25 mouse cellular contexts compared by ENCODE assay signal in the genomic region with DNA sequence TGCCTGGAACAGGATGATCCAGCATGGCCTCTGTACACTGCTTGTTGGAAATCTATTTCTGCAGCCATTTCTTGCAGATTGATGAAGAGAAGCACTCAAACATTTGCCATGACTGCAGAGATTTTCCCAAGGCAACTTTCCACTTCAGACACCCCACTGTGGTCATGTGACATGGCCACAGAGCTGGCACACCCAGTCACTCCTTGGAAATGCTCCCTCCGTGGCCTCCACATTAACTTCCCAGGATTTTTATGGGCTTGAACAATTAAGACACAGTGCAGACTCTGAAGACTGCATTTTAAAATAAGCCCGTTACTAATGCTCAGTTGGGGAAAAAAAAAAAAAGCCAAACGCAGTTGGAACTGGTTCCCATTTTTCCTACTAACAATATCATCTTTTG.
DNase-seq lines count a peak whose midpoint lies in the region; ATAC-seq and TF ChIP-seq lines count a peak whose summit lies in the region.
"Had no signal": no experiment of that assay in that cellular context is flagged by ENCODE, and none has a peak within 500 bp of the region (broad histone marks: within the 10 kb centered on the region; RNA-seq: fewer than 3 reads in every experiment).

No protein-coding gene starts in this region.

- H3K27ac ChIP-seq in limb, embryonic 15.5 days, result no peak overlapping the region
- H3K27ac ChIP-seq in midbrain, embryonic 16.5 days (ENCODE audit: low read length), result no peak overlapping the region
- no peak overlapping the region for H3K27ac ChIP-seq in kidney, adult 2 months (ENCODE audit: insufficient read depth, low read depth, low read length)
- H3K27ac ChIP-seq: embryonic facial prominence, embryonic 12.5 days; embryonic facial prominence, embryonic 15.5 days; forebrain, embryonic 13.5 days; forebrain, embryonic 15.5 days had no signal

- no peak overlapping the region for H3K4me2 ChIP-seq in limb, embryonic 15.5 days
- no peak overlapping the region for H3K4me2 ChIP-seq in midbrain, embryonic 16.5 days (ENCODE audit: low read length)
- H3K4me2 ChIP-seq: embryonic facial prominence, embryonic 12.5 days; embryonic facial prominence, embryonic 15.5 days; forebrain, embryonic 13.5 days; forebrain, embryonic 15.5 days had no signal

- 28% methylated on average over 3 of the region's 3 CpGs for WGBS in limb, embryonic 15.5 days
- 65% methylated on average over 3 of the region's 3 CpGs for WGBS in midbrain, embryonic 16.5 days
- WGBS in kidney, adult 2 months, result 53% methylated on average over 3 of the region's 3 CpGs

- peak; percentile 1 for DNase-seq in left cerebral cortex, postnatal 4 days
- DNase-seq in left cerebral cortex, adult 8-10 months (ENCODE audit: low spot score in 2 of 2), result no peak
- peak; percentile 9 for DNase-seq in fibroblast of lung, adult 2 months (ENCODE audit: low read depth)
- peak; percentile 16 for DNase-seq in forelimb bud, embryonic 11.5 days (ENCODE audit: low read depth, low spot score)
- DNase-seq in kidney, adult 2 months, result no peak
- DNase-seq: adrenal gland, adult 8-10 months; adrenal gland, postnatal 14 days; cerebellum, adult 11 months; cerebellum, adult 18-20 months; cerebellum, adult 8-10 months; cerebellum, adult 9-11 months; cerebellum, postnatal 14 days; cerebellum, postnatal 36 days; embryo, embryonic 11 days; forebrain, postnatal 0 days had no signal

- H3K4me3 ChIP-seq in limb, embryonic 15.5 days, result no peak overlapping the region
- H3K4me3 ChIP-seq in midbrain, embryonic 16.5 days (ENCODE audit: low read depth, low read length), result no peak overlapping the region
- no peak overlapping the region for H3K4me3 ChIP-seq in kidney, adult 2 months (ENCODE audit: insufficient read depth, low read depth, low read length)
- H3K4me3 ChIP-seq: embryonic facial prominence, embryonic 12.5 days; embryonic facial prominence, embryonic 15.5 days; erythroblast, embryonic 14.5 days; forebrain, embryonic 13.5 days; forebrain, embryonic 15.5 days had no signal

- intact Hi-C loops in left cerebral cortex, postnatal 4 days (cut with DNase I), result no loop called here

- TF ChIP-seq CTCF in kidney, adult 2 months (conservative IDR thresholded peaks at IDR 0.05; ENCODE audit: insufficient read depth, insufficient read length, low read depth, low read length), result no peak

- H3K4me1 ChIP-seq in limb, embryonic 15.5 days, result no peaks in the 10 kb centered on the region
- no peaks in the 10 kb centered on the region for H3K4me1 ChIP-seq in midbrain, embryonic 16.5 days (ENCODE audit: control insufficient read depth, insufficient read depth, low read length)
- H3K4me1 ChIP-seq in kidney, adult 2 months (ENCODE audit: control insufficient read depth, insufficient read depth, low read length), result no peaks in the 10 kb centered on the region
- H3K4me1 ChIP-seq: embryonic facial prominence, embryonic 12.5 days; embryonic facial prominence, embryonic 15.5 days; forebrain, embryonic 13.5 days; forebrain, embryonic 15.5 days had no signal

- 0 out of 2 replicates have a peak, but pooled peaks have one; percentile 63 for ATAC-seq in limb, embryonic 15.5 days (ENCODE audit: insufficient number of reproducible peaks, low FRiP score, low TSS enrichment, low read depth)
- ATAC-seq in midbrain, embryonic 16.5 days, result no peak
- ATAC-seq: activated CD4-positive, CD25-positive, alpha-beta regulatory T cell, adult 4 months; forebrain, embryonic 13.5 days; forebrain, embryonic 15.5 days; forebrain, postnatal 0 days; Patski had no signal

- TF ChIP-seq POLR2A in kidney, adult 2 months (IDR thresholded peaks at IDR 0.05; ENCODE audit: low read depth, low read length), result no peak

- H3K36me3 ChIP-seq in limb, embryonic 15.5 days, result no peaks in the 10 kb centered on the region
- H3K36me3 ChIP-seq in midbrain, embryonic 16.5 days (ENCODE audit: control insufficient read depth, insufficient read depth, low read length), result no peaks in the 10 kb centered on the region
- no peaks in the 10 kb centered on the region for H3K36me3 ChIP-seq in kidney, adult 2 months (ENCODE audit: control insufficient read depth, insufficient read depth, low read length)
- H3K36me3 ChIP-seq: embryonic facial prominence, embryonic 12.5 days; embryonic facial prominence, embryonic 15.5 days; forebrain, embryonic 15.5 days; G1E had no signal

- no peaks in the 10 kb centered on the region for H3K27me3 ChIP-seq in limb, embryonic 15.5 days
- H3K27me3 ChIP-seq in midbrain, embryonic 16.5 days (ENCODE audit: control insufficient read depth, insufficient read depth, low read depth, low read length), result no peaks in the 10 kb centered on the region
- no peaks in the 10 kb centered on the region for H3K27me3 ChIP-seq in kidney, adult 2 months (replicated peaks; ENCODE audit: control insufficient read depth, insufficient read depth, low read length)
- H3K27me3 ChIP-seq: embryonic facial prominence, embryonic 12.5 days; embryonic facial prominence, embryonic 15.5 days; forebrain, embryonic 13.5 days; forebrain, embryonic 15.5 days had no signal

- H3K9ac ChIP-seq in limb, embryonic 15.5 days, result no peak overlapping the region
- no peak overlapping the region for H3K9ac ChIP-seq in midbrain, embryonic 16.5 days (ENCODE audit: low read depth, low read length)
- H3K9ac ChIP-seq: embryonic facial prominence, embryonic 12.5 days; embryonic facial prominence, embryonic 15.5 days; forebrain, embryonic 13.5 days; forebrain, embryonic 15.5 days; forebrain, postnatal 0 days had no signal

- H3K9me3 ChIP-seq in limb, embryonic 15.5 days, result no peaks in the 10 kb centered on the region
- no peaks in the 10 kb centered on the region for H3K9me3 ChIP-seq in midbrain, embryonic 16.5 days (replicated peaks; ENCODE audit: control insufficient read depth, low read length, poor library complexity, severe bottlenecking)
- H3K9me3 ChIP-seq: embryonic facial prominence, embryonic 12.5 days; embryonic facial prominence, embryonic 15.5 days; forebrain, embryonic 13.5 days; forebrain, embryonic 15.5 days had no signal

Comparison
In these comparisons a context has a peak if more than half of its experiments do, and no peak if none do; other contexts are left out.
1. DNase-seq: peak in left cerebral cortex, postnatal 4 days (single experiment), fibroblast of lung, adult 2 months (single experiment) and forelimb bud, embryonic 11.5 days (single experiment); none in left cerebral cortex, adult 8-10 months (0 of 2) and kidney, adult 2 months (single experiment).